In genomic region chr17:27296156-27296555, GRCm38 (mm10) we compare ENCODE assay signal across 7 mouse cellular contexts.
"Had no signal": no experiment of that assay in that cellular context is flagged by ENCODE, and none has a peak within 500 bp of the region (broad histone marks: within the 10 kb centered on the region; RNA-seq: fewer than 3 reads in every experiment).

No protein-coding gene starts in this region.

- DNase-seq: kidney, adult 18-20 months; layer of hippocampus, adult 9-11 months; layer of hippocampus, postnatal 36 days; lung, adult 18-20 months; midbrain, embryonic 14.5 days; retina, postnatal 1 day; right cerebral cortex, postnatal 25 days had no signal
